Mouse (Mus musculus) C2C12 (cell line): ENCODE measurements around the gene Csf3.

ENCODE experiments used
- CTCF ChIP-seq: IDR thresholded peaks from one replicate; pipeline ENCODE4 v1.5.1; 2011; ENCODE audit not compliant: control insufficient read depth, insufficient read depth, insufficient read length
- FOSL1 ChIP-seq: IDR thresholded peaks from one replicate; pipeline ENCODE4 v1.8.0; 2011; ENCODE audit warnings: mild to moderate bottlenecking, low read length; ENCODE audit not compliant: poor library complexity, insufficient read depth, severe bottlenecking
- MAX ChIP-seq: IDR thresholded peaks from one replicate; pipeline ENCODE4 v1.6.1; 2011; ENCODE audit warnings: mild to moderate bottlenecking, control low read depth
- USF1 ChIP-seq: IDR thresholded peaks from one replicate; pipeline ENCODE4 v1.6.1; 2011; ENCODE audit warnings: low read depth, mild to moderate bottlenecking, control low read depth, moderate library complexity

DNA sequence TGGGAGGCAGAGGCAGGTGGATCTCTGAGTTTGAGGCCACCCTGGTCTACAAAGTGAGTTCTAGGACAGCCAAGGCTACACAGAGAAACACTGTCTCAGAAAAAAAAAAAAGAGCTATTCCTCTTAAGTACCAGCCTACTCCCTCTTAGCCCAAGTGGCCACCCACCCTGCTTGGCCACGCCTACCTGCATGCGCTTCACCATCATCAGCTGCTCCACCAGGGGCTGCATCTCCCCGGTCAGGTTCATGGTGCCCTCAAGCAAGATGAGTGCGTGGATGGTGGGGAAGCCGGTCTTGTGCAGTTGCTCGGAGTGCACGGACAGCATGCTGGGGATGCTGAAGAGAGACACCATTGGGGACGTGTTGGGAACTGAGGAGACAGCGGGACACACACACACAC lies 14.9 kb downstream of the Csf3 start:
- TF ChIP-seq FOSL1 = no peak
- TF ChIP-seq CTCF = no peak
- TF ChIP-seq USF1 = no peak
- no peak for TF ChIP-seq MAX
